Mouse (Mus musculus) heart, postnatal 0 days (tissue): ENCODE results near the gene Ubash3b. TPM values are rescaled to one million over a fixed set of nuclear protein-coding genes. Genes with fewer than 3 reads are reported as not detected.
A peak's percentile ranks its signal among the peaks of the same experiment; 100 is the strongest.

Experiments used
- ATAC-seq: fragments of 200-750 bp; cut with Nextera tagmentation; 2 replicates; pipeline ENCODE4 v1.8.0; 2017; ENCODE audit warnings: low read depth, moderate number of reproducible peaks, moderate library complexity; ENCODE audit not compliant: insufficient read depth
- DNase-seq: peaks from one replicate; pipeline ENCODE4 v3.0.0-alpha.2; 2016; ENCODE audit warnings: low spot score
- H3K27ac ChIP-seq: fragments of 300-500 bp; sonication (generic); 2 replicates; pipeline ENCODE4 v1.5.1; 2014; ENCODE audit warnings: low read depth, mild to moderate bottlenecking
- H3K27me3 ChIP-seq: fragments of 300-500 bp; sonication (generic); 2 replicates; pipeline ENCODE4 v1.6.1; 2014; ENCODE audit warnings: low read length, mixed read lengths; ENCODE audit not compliant: control insufficient read depth, insufficient read depth
- H3K36me3 ChIP-seq: fragments of 300-500 bp; sonication (generic); replicated peaks from 2 replicates; pipeline ENCODE4 v1.6.1; 2014; ENCODE audit warnings: low read length, mixed read lengths; ENCODE audit not compliant: control insufficient read depth, insufficient read depth
- H3K4me1 ChIP-seq: fragments of 300-500 bp; sonication (generic); 2 replicates; pipeline ENCODE4 v1.6.1; 2014; ENCODE audit warnings: antibody characterized with exemption; ENCODE audit not compliant: control insufficient read depth, insufficient read depth
- H3K4me2 ChIP-seq: fragments of 300-500 bp; sonication (generic); 2 replicates; pipeline ENCODE4 v1.6.1; 2014; ENCODE audit warnings: low read depth, mild to moderate bottlenecking, low read length, moderate library complexity
- H3K4me3 ChIP-seq: fragments of 300-500 bp; sonication (generic); 2 replicates; pipeline ENCODE4 v1.5.1; 2014; ENCODE audit warnings: low read depth, low read length
- H3K9ac ChIP-seq: fragments of 300-500 bp; sonication (generic); replicated peaks from 2 replicates; pipeline ENCODE4 v1.6.1; 2014; ENCODE audit warnings: low read depth, low read length, mixed read lengths
- H3K9me3 ChIP-seq: fragments of 300-500 bp; sonication (generic); replicated peaks from 2 replicates; pipeline ENCODE4 v1.6.1; 2016; ENCODE audit warnings: low read length; ENCODE audit not compliant: control insufficient read depth
- CTCF ChIP-seq: IDR thresholded peaks from 2 replicates; pipeline ENCODE4 v1.5.1; 2016; ENCODE audit warnings: antibody characterized with exemption, control low read depth, low read depth
- EP300 ChIP-seq: IDR thresholded peaks from 2 replicates; pipeline ENCODE4 v1.6.1; 2016; ENCODE audit warnings: antibody characterized with exemption, low read depth
- whole genome bisulfite sequencing: fragments of 180-500 bp; shearing (Covaris S2); extraction: QIAGEN DNeasy Blood & Tissue Kit; methylation state at CpG from one replicate; pipeline ENCODE4 v1.1.7; 2014; 5-methylcytosine and 5-hydroxymethylcytosine counted together
- polyA plus RNA-seq: library from polyadenylated mRNA; unstranded; fragments of >200 nt; fragmentation: Nextera tagmentation; extraction: Ambion mirVana; gene quantifications from 2 replicates; pipeline ENCODE4 v1.2.1, GENCODE M21; 2015
- total RNA-seq: library from RNA; depleted of rRNA; stranded (reverse); fragments of >200 nt; gene quantifications from 2 replicates; pipeline ENCODE4 v1.2.3, GENCODE M21; 2014; ENCODE audit warnings: low replicate concordance

The Ubash3b gene
- total and polyA plus RNA-seq, 2 experiments from 2014 or later: 4.0 to 6.6 TPM

- 84% methylated on average over 9 of the region's 9 CpGs for WGBS
- Histone ChIP-seq H3K27me3 (no peaks in the 10 kb centered on the region), H3K9me3 (no peaks in the 10 kb centered on the region), H3K4me1 (no peaks in the 10 kb centered on the region), H3K27ac (no peak overlapping the region), H3K4me3 (no peak overlapping the region), H3K4me2 (no peak overlapping the region), H3K36me3 (no peaks in the 10 kb centered on the region), H3K9ac (no peak overlapping the region)
- no peak for TF ChIP-seq EP300
- TF ChIP-seq CTCF: no peak
- DNase-seq (no peak), ATAC-seq (no peak)
Observed at GRCm38 (mm10) chr9:41187498-41187897, 26.0 kb upstream of the Ubash3b start.

- H3K9me3 ChIP-seq: no peaks in the 10 kb centered on the region
- no peaks in the 10 kb centered on the region for H3K4me1 ChIP-seq
- H3K36me3 ChIP-seq: no peaks in the 10 kb centered on the region
- H3K4me3 ChIP-seq: no peak overlapping the region
- H3K27ac ChIP-seq: no peak overlapping the region
- no peak overlapping the region for H3K4me2 ChIP-seq
- H3K9ac ChIP-seq: no peak overlapping the region
- H3K27me3 ChIP-seq: peaks cover 6% of the 10 kb centered on the region; the same call in 1 of the 2 replicates
- DNase-seq (no peak), ATAC-seq (no peak)
- WGBS: 68% methylated on average over 9 of the region's 9 CpGs
- TF ChIP-seq CTCF: no peak
- no peak for TF ChIP-seq EP300
Observed at GRCm38 (mm10) chr9:41185331-41185730, 23.8 kb upstream of the Ubash3b start.

GRCm38 (mm10) chr9:41182550-41182949 is 21.1 kb upstream of the Ubash3b start:
- Histone ChIP-seq H3K27me3 (peaks cover 6% of the 10 kb centered on the region; the same call in 1 of the 2 replicates), H3K27ac (no peak overlapping the region), H3K4me3 (no peak overlapping the region), H3K9me3 (no peaks in the 10 kb centered on the region), H3K4me1 (no peaks in the 10 kb centered on the region), H3K36me3 (no peaks in the 10 kb centered on the region), H3K4me2 (no peak overlapping the region), H3K9ac (no peak overlapping the region)
- TF ChIP-seq EP300: no peak
- peak; percentile 87 for TF ChIP-seq CTCF
- DNase-seq (peak; percentile 61), ATAC-seq (no peak; the same call in 1 of the 2 replicates)

DNA sequence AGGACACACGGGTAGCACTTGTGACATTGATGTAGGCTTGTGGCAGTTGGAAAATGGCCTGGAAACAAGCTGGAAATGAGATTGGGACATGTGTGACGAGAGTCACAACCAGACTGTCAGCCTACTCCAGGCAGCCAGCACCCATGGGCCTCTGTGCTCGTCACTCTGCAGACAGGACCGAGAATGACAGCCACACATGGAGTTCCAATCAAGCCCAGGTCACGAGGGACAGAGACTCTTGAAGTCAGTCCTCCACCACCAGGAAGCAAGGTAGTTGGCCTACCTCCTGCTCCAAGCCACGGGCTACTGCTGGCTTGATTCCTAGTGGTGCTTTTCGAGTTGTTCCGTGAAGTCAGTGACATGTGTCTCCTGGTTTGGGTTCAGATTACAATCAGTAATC is 20.3 kb upstream of the Ubash3b start:
- H3K27me3 ChIP-seq: peaks cover 6% of the 10 kb centered on the region; the same call in 1 of the 2 replicates
- H3K36me3 ChIP-seq: no peaks in the 10 kb centered on the region
- H3K4me2 ChIP-seq: no peak overlapping the region
- ATAC-seq: no peak
- no peak for TF ChIP-seq EP300
- TF ChIP-seq CTCF: no peak
- no peak overlapping the region for H3K4me3 ChIP-seq
- 58% methylated on average over 8 of the region's 8 CpGs for WGBS
- no peak overlapping the region for H3K9ac ChIP-seq
- H3K4me1 ChIP-seq: no peaks in the 10 kb centered on the region
- no peaks in the 10 kb centered on the region for H3K9me3 ChIP-seq
- DNase-seq: no peak
- H3K27ac ChIP-seq: no peak overlapping the region

GRCm38 (mm10) chr9:41181372-41181771 is 19.9 kb upstream of the Ubash3b start:
- Histone ChIP-seq H3K36me3 (no peaks in the 10 kb centered on the region), H3K4me2 (no peak overlapping the region), H3K27me3 (peaks cover 6% of the 10 kb centered on the region; the same call in 1 of the 2 replicates), H3K9ac (no peak overlapping the region), H3K4me3 (no peak overlapping the region), H3K27ac (no peak overlapping the region), H3K4me1 (no peaks in the 10 kb centered on the region), H3K9me3 (no peaks in the 10 kb centered on the region)
- TF ChIP-seq CTCF (no peak), EP300 (no peak)
- 56% methylated on average over 9 of the region's 9 CpGs for WGBS
- DNase-seq (no peak), ATAC-seq (no peak)

GRCm38 (mm10) chr9:41179056-41179455 is 17.6 kb upstream of the Ubash3b start:
- DNase-seq (no peak), ATAC-seq (no peak)
- Histone ChIP-seq H3K36me3 (no peaks in the 10 kb centered on the region), H3K27ac (no peak overlapping the region), H3K9ac (no peak overlapping the region), H3K27me3 (peaks cover 6% of the 10 kb centered on the region; the same call in 1 of the 2 replicates), H3K4me2 (no peak overlapping the region), H3K9me3 (no peaks in the 10 kb centered on the region), H3K4me1 (no peaks in the 10 kb centered on the region), H3K4me3 (no peak overlapping the region)
- TF ChIP-seq CTCF (no peak), EP300 (no peak)
- 62% methylated on average over 5 of the region's 5 CpGs for WGBS
